Mouse (Mus musculus) c-Kit-positive CD71-positive TER-119-positive erythroid progenitor cells, embryonic 14.5 days (primary cell): ENCODE results near the gene Mypn.

Experiments
- DNase-seq: peaks from one replicate; pipeline ENCODE4 v3.0.0-alpha.2; 2013; ENCODE audit warnings: low spot score

Gene Mypn

DNA sequence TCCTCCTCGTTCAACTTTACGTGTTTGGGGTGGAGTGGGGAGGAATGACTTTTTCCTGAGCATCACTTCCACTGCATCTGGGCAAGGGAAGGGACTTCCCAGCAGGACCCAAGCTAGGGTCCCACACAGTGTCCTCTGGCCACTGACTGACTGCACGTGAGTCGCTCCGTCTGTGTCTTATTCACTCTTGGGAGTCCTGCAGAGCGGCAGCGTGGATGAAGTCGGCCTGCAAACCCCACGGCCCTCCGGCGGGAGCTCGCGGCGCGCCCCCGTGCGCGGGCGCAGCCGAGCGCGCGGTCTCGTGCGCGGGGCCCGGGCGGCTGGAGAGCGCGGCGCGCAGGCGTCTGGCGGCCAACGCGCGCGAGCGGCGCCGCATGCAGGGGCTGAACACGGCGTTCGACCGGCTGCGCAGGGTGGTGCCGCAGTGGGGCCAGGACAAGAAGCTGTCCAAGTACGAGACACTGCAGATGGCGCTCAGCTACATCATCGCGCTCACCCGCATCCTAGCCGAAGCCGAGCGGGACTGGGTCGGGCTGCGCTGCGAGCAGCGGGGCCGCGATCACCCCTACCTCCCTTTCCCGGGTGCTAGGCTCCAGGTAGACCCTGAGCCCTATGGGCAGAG is 103.7 kb downstream of the Mypn start:
- DNase-seq = no peak

DNA sequence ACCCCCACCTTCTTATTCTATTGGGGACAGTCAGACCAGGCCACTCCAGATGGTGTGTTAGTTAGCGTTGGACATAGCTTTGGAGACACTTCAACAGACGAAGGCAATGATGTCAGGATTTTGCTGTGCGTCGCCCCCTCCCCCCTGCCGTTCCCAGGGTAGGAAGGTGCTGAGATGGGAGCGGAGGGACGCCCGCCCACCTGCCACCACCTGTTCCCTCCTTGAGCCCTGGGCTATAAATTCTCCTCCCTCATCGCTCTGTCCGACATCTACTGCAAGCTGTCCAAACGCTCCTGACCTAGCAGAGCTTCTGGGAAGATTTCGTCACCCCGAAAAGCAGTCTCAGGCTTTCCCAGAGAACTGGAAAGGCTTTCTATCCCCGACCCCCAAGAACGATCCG is 104.2 kb downstream of the Mypn start, which contains the start of gene Atoh7:
Atoh7 (plus strand) TSS at position 131 of the 400 bp plus-strand sequence.
- no peak for DNase-seq

DNA sequence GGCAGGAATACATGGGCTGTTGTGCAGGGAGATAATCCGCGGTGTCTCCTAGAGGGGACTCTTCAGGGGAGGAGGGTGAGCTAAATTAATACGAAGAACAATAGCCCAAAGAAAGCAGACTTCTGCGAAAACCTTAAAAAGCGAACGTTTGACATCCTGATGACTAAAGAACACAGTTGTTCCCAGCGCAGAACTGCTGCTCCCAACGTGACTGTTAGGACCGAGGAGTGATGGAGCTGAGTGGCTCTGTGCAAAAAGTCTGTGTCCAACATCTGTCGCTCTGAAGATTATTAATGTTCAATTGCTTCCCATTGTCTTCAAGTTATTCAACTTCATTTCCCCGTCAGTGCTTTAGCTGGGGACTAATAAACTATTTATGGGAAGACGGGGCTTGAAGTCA is 105.6 kb downstream of the Mypn start:
- DNase-seq = no peak

DNA sequence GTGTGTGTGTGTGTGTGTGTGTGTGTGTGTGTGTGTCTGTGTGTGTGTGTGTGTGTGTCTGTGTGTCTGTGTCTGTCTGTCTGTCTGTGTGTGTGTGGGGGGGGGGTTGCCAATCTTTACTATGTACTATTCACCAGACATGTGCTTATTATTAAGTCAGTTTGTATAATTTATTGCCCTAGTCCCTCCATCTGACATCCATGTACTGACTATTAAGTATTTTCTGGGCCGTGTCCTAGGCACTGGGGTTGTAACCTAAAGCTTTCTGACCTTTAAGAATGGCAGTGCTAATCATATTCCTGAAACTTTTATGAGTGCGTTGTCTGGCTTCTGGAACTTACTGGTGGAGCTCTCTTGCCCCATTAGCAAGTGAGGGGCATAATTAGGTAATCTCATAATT is 107.0 kb downstream of the Mypn start:
- no peak for DNase-seq

DNA sequence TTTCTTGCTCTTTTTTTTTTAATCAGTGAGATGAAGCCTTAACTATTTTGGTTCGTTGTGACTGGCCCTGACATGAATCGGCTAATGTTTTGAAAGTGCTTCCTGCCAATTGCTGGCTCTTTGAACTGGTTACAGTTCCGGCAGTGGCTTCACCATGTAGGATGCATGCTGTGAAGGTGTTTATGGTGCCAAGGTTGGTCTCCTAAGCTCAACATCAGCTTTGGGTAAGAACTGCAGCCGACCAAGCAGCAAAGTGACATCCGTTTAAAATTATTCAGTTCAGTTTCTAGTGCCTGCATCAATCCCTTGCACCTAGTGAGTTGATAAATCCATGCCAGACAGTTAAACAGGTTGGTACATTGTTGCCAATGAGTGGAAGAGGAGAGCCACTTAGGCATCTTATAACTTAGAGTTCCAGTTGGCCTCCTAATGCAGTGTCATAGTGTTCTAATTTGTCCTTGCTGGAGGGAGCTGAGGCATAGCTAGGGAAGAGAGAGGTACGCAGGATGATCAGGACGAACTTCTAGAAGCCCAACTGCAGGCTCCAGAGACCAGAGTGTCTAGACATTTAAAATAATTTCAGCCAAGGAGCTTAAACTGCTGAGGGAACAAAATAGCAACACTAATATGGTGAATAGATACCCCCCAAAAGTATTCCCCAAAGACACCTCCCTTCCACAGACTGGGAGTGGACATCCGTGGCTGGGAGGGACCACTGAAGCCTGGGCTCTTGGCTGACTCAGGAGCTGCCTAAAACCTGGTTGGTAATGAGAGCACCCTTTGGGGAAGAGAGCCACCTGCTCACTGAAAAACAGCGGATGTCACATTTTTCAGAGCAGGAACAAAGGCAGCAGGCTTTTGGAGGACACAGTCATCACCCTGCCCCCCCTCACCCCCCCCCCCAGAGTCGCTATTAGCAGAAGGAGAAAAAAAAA is 110.9 kb downstream of the Mypn start:
- DNase-seq = no peak

GRCm38 (mm10) chr10:63091915-63092314 is 111.8 kb downstream of the Mypn start:
- DNase-seq = no peak

- DNase-seq = no peak
Observed at GRCm38 (mm10) chr10:63089758-63090571, 113.8 kb downstream of the Mypn start.

GRCm38 (mm10) chr10:63089103-63089757 is 114.5 kb downstream of the Mypn start:
- DNase-seq = no peak

- DNase-seq = peak; percentile 29
Observed at GRCm38 (mm10) chr10:63086304-63086703, 117.4 kb downstream of the Mypn start.

GRCm38 (mm10) chr10:63065988-63066387 is 137.8 kb downstream of the Mypn start:
- peak; percentile 38 for DNase-seq
